Mouse (Mus musculus) heart, postnatal 0 days (tissue): ENCODE results near the gene Crhr1.

Source experiments
- CTCF ChIP-seq: IDR thresholded peaks from 2 replicates; pipeline ENCODE4 v1.5.1; 2016; ENCODE audit warnings: antibody characterized with exemption, control low read depth, low read depth
- EP300 ChIP-seq: IDR thresholded peaks from 2 replicates; pipeline ENCODE4 v1.6.1; 2016; ENCODE audit warnings: antibody characterized with exemption, low read depth

DNA sequence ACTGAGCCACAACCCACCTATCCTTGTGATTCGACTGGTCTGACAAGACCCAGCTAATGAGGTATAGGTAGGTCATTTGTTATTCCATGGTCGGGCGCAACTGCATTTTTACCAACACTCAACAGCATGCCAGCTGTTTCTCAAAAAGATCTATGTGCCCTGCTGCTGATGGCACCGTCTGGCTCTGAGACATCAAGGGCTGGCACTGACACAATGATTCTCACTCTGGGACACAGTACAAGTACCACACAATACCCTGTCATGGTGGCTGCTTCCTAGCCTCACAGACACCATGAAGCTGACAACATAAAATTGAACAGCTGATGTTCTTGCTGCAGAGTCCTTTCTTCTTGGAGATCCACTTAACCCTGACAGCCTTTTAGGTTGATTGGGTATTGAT is 87.6 kb downstream of the Crhr1 start:
- TF ChIP-seq CTCF (no peak), EP300 (no peak)
